17 mouse cellular contexts compared by ENCODE assay signal in genomic region chr9:75201506-75201905, GRCm38 (mm10).
"Had no signal": no experiment of that assay in that cellular context is flagged by ENCODE, and none has a peak within 500 bp of the region (broad histone marks: within the 10 kb centered on the region; RNA-seq: fewer than 3 reads in every experiment).

No protein-coding gene starts in this region.

- H3K4me3 ChIP-seq: limb, embryonic 10.5 days; limb, embryonic 13.5 days; liver, embryonic 12.5 days; liver, embryonic 15.5 days; lung, embryonic 15.5 days; megakaryocyte, embryonic 14.5 days had no signal

- H3K27ac ChIP-seq: limb, embryonic 10.5 days; limb, embryonic 13.5 days; liver, embryonic 12.5 days; liver, embryonic 15.5 days; lung, embryonic 15.5 days had no signal

- DNase-seq: kidney, adult 9 months; kidney, postnatal 14 days; kidney, postnatal 4 days; layer of hippocampus, postnatal 36 days; liver; lung, adult 18-20 months; lung, postnatal 10 days; lung, postnatal 36 days; midbrain, embryonic 14.5 days; thymus, adult 18-20 months; thymus, postnatal 36 days had no signal
